Mouse (Mus musculus) forebrain, embryonic 13.5 days (tissue): Measurements from ENCODE around the gene Zfp560. TPM values are rescaled to one million over a fixed set of nuclear protein-coding genes. Genes with fewer than 3 reads are reported as not detected.
"Not testable (repeated sequence)": the region's sequence is repeated elsewhere in the genome, so short reads cannot be mapped to it uniquely, and the experiment has no call there.

ENCODE experiments used
- ATAC-seq: fragments of 200-750 bp; cut with Nextera tagmentation; 2 replicates; pipeline ENCODE4 v1.8.0; 2017
- H3K27ac ChIP-seq: fragments of 300-500 bp; sonication (generic); 2 replicates; pipeline ENCODE4 v1.5.1; 2015; ENCODE audit warnings: inconsistent platforms, mild to moderate bottlenecking, moderate library complexity
- H3K27me3 ChIP-seq: fragments of 300-500 bp; sonication (generic); 2 replicates; pipeline ENCODE4 v1.6.1; 2015; ENCODE audit warnings: mild to moderate bottlenecking, inconsistent platforms
- H3K36me3 ChIP-seq: fragments of 300-500 bp; sonication (generic); 2 replicates; pipeline ENCODE4 v1.6.1; 2015; ENCODE audit warnings: mild to moderate bottlenecking, inconsistent platforms; ENCODE audit not compliant: poor library complexity, severe bottlenecking
- H3K4me1 ChIP-seq: fragments of 300-500 bp; sonication (generic); 2 replicates; pipeline ENCODE4 v1.6.1; 2015; ENCODE audit warnings: inconsistent platforms
- H3K4me2 ChIP-seq: fragments of 300-500 bp; sonication (generic); 2 replicates; pipeline ENCODE4 v1.6.1; 2015; ENCODE audit warnings: inconsistent platforms, mild to moderate bottlenecking, moderate library complexity
- H3K4me3 ChIP-seq: fragments of 300-500 bp; sonication (generic); 2 replicates; pipeline ENCODE4 v1.5.1; 2015; ENCODE audit warnings: mild to moderate bottlenecking, inconsistent platforms
- H3K9ac ChIP-seq: fragments of 300-500 bp; sonication (generic); 2 replicates; pipeline ENCODE4 v1.6.1; 2015; ENCODE audit warnings: mild to moderate bottlenecking, inconsistent platforms
- H3K9me3 ChIP-seq: fragments of 300-500 bp; sonication (generic); replicated peaks from 2 replicates; pipeline ENCODE4 v1.6.1; 2016; ENCODE audit warnings: inconsistent platforms
- WGBS: fragments of 180-500 bp; shearing (Covaris S2); methylation state at CpG from one replicate; pipeline ENCODE4 v1.1.7; 2015; 5-methylcytosine and 5-hydroxymethylcytosine counted together
- polyA plus RNA-seq: library from polyadenylated mRNA; unstranded; fragments of >200 nt; fragmentation: Nextera tagmentation; extraction: Ambion mirVana; gene quantifications from 2 replicates; pipeline ENCODE4 v1.2.1, GENCODE M21; 2015

Zfp560 gene
- 48.8 and 49.0 TPM in 2 replicates for polyA plus RNA-seq

DNA sequence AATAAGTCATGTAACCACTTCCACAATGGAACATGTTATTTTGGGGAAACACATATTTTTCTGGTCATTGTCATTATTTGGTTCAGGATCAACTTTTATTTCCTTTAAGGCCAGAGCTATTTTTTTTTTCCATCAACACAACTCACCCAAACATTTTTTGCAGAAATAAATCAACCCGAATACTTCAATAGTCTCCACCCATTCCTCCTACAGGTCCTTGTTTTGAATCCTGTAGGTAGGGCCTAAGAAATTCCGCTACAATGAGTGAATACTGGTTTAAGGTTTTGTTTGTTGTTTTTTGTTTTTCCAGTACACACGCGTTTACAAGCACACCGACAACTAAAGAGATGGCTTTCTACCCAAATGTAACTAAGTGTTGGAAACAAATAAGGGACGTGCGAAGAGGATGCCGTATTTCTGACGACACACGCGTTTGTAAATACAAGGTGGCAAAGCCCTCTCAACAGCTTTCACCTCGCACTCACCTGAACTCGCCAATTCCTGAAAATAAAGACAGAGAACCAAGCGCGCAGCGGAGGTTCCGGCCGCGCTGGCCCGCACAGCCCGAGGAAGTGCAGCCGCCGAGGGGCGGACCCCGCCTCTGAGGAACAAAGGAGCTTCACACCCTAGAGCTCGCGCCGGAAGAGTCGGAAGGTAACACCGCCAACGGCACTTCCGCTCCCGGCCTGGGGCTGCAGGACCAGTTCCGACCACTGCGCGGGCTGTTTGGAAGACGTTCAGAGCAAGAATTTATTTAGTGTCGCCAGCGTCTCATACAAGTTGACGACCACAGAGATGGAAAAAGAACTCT is at the start of gene Zfp560:
TSS of gene Zfp560 (minus strand) at position 646 of the 811 bp plus-strand sequence.
- Histone ChIP-seq H3K27ac (peak within 1 kb of the TSS; percentile 60; the same call in 1 of the 2 replicates), H3K4me2 (peak within 1 kb of the TSS; percentile 78), H3K9me3 (no peaks in the 10 kb centered on the region; the same call in 1 of the 2 replicates), H3K4me1 (peaks cover 14% of the 10 kb centered on the region), H3K36me3 (no peaks in the 10 kb centered on the region), H3K9ac (peak within 1 kb of the TSS; percentile 76), H3K27me3 (no peaks in the 10 kb centered on the region), H3K4me3 (peak within 1 kb of the TSS; percentile 60)
- WGBS: 7% methylated on average over 40 of the region's 40 CpGs
- ATAC-seq: peak; percentile 100

DNA sequence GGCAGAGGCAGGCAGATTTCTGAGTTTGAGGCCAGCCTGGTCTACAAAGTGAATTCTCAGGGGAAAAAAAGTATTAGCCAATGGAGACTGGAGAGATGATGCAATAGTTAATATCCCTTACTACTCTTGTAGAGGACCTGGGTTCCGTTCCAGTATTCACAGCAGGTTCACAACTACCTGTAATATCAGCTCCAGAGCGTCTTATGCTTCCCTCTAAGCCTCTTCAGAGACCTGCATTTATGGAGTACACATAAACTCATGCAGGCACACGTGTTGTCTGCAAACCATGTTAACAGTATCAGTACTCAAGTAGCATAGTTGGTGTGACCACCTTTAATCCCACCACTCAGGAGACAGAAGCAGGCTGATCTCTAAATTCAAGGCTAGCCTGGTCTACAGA is 45.0 kb upstream of the Zfp560 start:
- H3K27me3 ChIP-seq: no peaks in the 10 kb centered on the region
- H3K4me1 ChIP-seq: no peaks in the 10 kb centered on the region
- no peak for ATAC-seq
- H3K36me3 ChIP-seq: peaks cover 8% of the 10 kb centered on the region
- H3K4me3 ChIP-seq: no peak overlapping the region
- no peak overlapping the region for H3K4me2 ChIP-seq
- 88% methylated on average over 3 of the region's 3 CpGs for WGBS
- no peak overlapping the region for H3K9ac ChIP-seq
- no peak overlapping the region for H3K27ac ChIP-seq
- H3K9me3 ChIP-seq: 0 out of 2 replicates have a peak, but pooled peaks cover under 1% of the 10 kb centered on the region

DNA sequence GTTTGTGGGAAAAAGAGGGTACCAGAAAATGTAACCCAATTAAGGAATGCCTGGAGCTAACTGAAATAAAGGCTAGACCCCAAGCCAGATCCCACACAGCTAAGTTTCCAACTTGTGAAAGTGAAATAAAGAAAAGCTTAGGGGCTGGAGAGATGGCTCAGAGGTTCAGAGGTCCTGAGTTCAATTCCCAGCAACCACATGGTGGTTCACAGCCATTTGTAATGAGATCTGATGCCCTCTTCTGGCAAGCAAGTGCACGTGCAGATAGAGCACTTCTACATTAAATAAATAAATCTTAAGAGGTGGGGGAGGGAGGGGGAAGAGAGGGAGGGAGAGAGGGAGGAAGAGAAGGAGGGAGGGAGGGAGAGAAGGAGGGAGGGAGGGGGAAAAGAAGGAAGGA is 26.5 kb upstream of the Zfp560 start:
- no peaks in the 10 kb centered on the region for H3K36me3 ChIP-seq
- no peak for ATAC-seq
- no peak overlapping the region for H3K27ac ChIP-seq
- H3K4me1 ChIP-seq: no peaks in the 10 kb centered on the region
- H3K4me3 ChIP-seq: no peak overlapping the region
- 20% methylated on average over 1 of the region's 1 CpGs for WGBS
- H3K4me2 ChIP-seq: no peak overlapping the region
- no peaks in the 10 kb centered on the region for H3K27me3 ChIP-seq
- H3K9ac ChIP-seq: no peak overlapping the region
- H3K9me3 ChIP-seq: no peaks in the 10 kb centered on the region

DNA sequence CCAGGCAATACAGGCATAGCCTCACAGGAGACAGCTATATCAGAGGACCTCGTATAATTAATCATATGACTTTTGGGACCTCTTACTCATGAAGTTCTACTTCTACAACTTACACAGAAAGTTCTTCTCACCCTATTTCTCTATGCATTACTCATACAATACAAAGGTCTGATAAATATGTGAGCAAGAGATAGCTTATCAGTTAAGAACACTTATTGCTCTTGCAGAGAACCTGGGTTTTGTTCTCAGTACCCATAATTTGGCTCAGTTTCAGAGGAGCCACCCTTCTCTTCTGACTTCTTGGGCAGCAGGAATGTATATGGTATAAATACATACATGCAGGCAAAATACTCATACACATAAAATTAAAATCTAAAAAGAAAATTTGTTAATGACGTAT is 24.3 kb upstream of the Zfp560 start:
- Histone ChIP-seq H3K9me3 (no peaks in the 10 kb centered on the region), H3K4me3 (no peak overlapping the region), H3K27ac (no peak overlapping the region), H3K27me3 (no peaks in the 10 kb centered on the region), H3K36me3 (no peaks in the 10 kb centered on the region), H3K9ac (no peak overlapping the region), H3K4me1 (no peaks in the 10 kb centered on the region), H3K4me2 (no peak overlapping the region)
- WGBS: 91% methylated on average over 2 of the region's 2 CpGs
- ATAC-seq: no peak

DNA sequence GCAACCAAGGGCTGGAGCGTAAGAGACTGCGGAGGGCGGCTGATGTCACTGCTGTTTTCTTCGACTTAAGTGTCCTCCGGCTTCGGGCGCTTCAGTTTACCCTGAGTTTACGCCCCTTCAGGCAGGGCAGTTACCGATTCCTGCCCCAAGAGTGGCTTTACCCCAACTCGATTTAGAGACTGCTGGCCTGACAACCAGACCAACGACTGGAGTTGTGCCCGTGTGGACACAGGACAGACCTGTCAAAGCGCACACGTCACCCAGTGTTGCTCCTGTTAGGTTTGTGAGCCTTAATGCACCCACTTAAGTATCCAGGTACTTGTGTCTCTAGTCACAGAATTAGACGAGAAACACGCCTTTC is 346 bp upstream of the Zfp560 start:
- Histone ChIP-seq H3K4me3 (peak overlapping the region; percentile 60), H3K27me3 (no peaks in the 10 kb centered on the region), H3K9me3 (no peaks in the 10 kb centered on the region; the same call in 1 of the 2 replicates), H3K27ac (no peak overlapping the region), H3K9ac (peak overlapping the region; percentile 76), H3K4me1 (peaks cover 14% of the 10 kb centered on the region), H3K4me2 (peak overlapping the region; percentile 78), H3K36me3 (no peaks in the 10 kb centered on the region)
- ATAC-seq: no peak; the same call in 1 of the 2 replicates
- 15% methylated on average over 16 of the region's 16 CpGs for WGBS

DNA sequence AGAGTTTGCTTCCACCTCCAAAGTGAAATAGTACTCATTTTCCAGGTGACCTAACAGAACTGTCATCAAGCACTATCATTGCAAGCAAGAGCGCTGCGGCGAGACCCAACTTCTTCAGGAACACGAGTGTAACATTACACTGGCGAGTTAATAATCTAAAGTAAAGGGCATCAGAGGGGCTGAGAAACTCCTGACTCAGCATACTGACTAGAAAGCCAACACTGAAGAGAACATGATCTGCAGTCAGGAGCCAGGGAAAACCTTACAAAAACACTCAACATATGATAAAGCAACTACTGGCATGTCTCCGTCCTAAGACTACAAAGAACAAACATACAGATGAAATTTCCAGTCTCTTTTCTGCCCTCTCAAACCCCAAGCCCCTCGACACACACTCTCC is 1.3 kb downstream of the Zfp560 start:
- H3K27ac ChIP-seq: no peak overlapping the region
- no peaks in the 10 kb centered on the region for H3K36me3 ChIP-seq
- H3K9ac ChIP-seq: no peak overlapping the region
- peaks cover 14% of the 10 kb centered on the region for H3K4me1 ChIP-seq
- H3K27me3 ChIP-seq: no peaks in the 10 kb centered on the region
- 89% methylated on average over 7 of the region's 7 CpGs for WGBS
- peaks cover 2% of the 10 kb centered on the region; the same call in 1 of the 2 replicates for H3K9me3 ChIP-seq
- no peak for ATAC-seq
- H3K4me3 ChIP-seq: peak overlapping the region; percentile 60
- peak overlapping the region; percentile 78 for H3K4me2 ChIP-seq

DNA sequence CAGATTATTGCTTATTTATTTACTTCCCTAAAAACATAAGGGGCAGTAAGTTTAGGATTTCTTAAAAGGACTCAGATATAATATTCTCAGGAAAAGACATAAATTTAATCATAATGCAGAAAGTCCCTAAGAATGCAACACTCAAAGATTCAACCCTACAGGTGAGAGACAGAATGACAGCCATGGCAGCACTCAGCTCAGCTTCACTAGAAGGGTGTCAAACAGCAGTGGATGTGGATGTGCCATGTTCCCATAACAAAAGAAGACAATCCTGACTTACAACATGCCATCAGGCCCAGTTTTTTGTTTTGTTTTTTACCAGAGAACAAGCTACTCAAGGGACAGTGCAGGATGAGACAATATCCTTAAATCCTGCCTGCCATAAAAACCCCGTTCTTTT is 10.3 kb downstream of the Zfp560 start:
- Histone ChIP-seq H3K27me3 (no peaks in the 10 kb centered on the region), H3K4me1 (no peaks in the 10 kb centered on the region), H3K4me2 (no peak overlapping the region), H3K36me3 (no peaks in the 10 kb centered on the region), H3K4me3 (no peak overlapping the region), H3K27ac (no peak overlapping the region), H3K9ac (no peak overlapping the region), H3K9me3 (peaks cover 2% of the 10 kb centered on the region; the same call in 1 of the 2 replicates)
- 94% methylated on average over 1 of the region's 1 CpGs for WGBS
- no peak for ATAC-seq

DNA sequence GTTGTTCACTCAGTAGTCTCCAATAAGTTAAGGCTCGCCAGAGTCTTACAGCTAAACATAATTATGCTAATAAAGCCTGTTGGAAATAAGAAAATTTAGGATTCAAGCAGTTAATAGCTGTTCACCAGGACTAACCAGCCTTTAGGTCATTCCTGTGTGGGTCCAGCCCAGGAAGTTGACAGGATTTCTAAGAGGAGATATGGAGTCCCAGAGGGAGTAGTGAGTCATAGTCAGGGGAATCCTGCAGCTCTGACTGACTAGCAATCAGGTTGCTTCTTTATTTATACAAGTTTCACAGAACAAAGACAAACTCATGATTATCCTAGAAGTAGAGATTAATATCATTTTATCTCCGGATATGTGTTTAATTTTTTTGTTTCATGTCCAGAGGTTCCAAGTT is 17.7 kb downstream of the Zfp560 start:
- Histone ChIP-seq H3K27ac (no peak overlapping the region), H3K9me3 (peaks cover 13% of the 10 kb centered on the region), H3K36me3 (peaks cover 13% of the 10 kb centered on the region), H3K9ac (no peak overlapping the region), H3K4me2 (no peak overlapping the region), H3K4me3 (no peak overlapping the region), H3K4me1 (no peaks in the 10 kb centered on the region), H3K27me3 (no peaks in the 10 kb centered on the region)
- WGBS: 98% methylated on average over 2 of the region's 2 CpGs
- ATAC-seq: no peak

DNA sequence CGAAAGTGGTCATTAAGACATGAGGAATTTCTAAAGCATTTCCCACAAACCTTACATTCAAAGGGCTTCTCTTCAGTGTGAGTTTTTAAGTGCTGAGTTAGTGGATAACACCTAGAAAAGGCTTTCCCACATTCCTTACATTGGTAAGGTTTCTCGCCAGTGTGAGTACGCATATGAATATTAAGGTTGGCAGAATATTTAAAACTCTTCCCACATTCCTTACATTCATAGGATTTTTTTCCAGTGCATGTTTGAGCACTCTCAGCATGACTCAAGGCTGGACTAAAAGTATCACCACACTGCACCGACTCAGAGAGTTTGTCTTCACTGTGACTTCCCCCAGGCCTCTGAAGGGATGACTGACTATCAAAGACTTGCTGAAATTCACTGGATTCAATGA is 36.5 kb downstream of the Zfp560 start:
- Histone ChIP-seq H3K4me1 (no peaks in the 10 kb centered on the region), H3K4me2 (no peak overlapping the region), H3K4me3 (no peak overlapping the region), H3K9me3 (peaks cover 13% of the 10 kb centered on the region), H3K36me3 (peaks cover 34% of the 10 kb centered on the region), H3K9ac (no peak overlapping the region), H3K27ac (no peak overlapping the region), H3K27me3 (no peaks in the 10 kb centered on the region)
- 89% methylated on average over 4 of the region's 4 CpGs for WGBS
- no peak for ATAC-seq

DNA sequence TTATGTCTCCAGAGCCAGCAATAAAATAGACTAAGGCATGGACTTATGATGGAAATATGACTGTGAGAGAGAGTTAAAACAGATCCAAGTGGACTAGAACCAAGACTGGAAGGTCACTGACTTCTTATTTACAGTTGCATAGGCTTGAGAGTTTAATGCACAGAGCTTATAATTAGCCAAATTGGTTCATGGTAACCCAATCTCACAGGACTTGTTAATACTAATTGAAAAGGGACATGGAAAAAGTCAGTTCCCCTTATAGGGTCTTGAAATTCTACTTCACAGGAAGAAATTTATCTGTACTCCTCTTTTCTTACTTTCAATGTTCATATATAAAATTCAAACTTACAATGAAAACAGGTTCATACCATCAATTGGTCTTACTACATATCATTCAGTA is 49.0 kb downstream of the Zfp560 start, which contains the start of gene Olfr18:
TSS of gene Olfr18 (minus strand) at position 101 of the 400 bp plus-strand sequence.
- H3K4me3 ChIP-seq: no peak within 1 kb of the TSS
- H3K9me3 ChIP-seq: no peaks in the 10 kb centered on the region
- ATAC-seq: no peak
- no peak within 1 kb of the TSS for H3K9ac ChIP-seq
- H3K4me1 ChIP-seq: no peaks in the 10 kb centered on the region
- H3K4me2 ChIP-seq: no peak within 1 kb of the TSS
- H3K27me3 ChIP-seq: no peaks in the 10 kb centered on the region
- H3K36me3 ChIP-seq: no peaks in the 10 kb centered on the region
- H3K27ac ChIP-seq: no peak within 1 kb of the TSS

DNA sequence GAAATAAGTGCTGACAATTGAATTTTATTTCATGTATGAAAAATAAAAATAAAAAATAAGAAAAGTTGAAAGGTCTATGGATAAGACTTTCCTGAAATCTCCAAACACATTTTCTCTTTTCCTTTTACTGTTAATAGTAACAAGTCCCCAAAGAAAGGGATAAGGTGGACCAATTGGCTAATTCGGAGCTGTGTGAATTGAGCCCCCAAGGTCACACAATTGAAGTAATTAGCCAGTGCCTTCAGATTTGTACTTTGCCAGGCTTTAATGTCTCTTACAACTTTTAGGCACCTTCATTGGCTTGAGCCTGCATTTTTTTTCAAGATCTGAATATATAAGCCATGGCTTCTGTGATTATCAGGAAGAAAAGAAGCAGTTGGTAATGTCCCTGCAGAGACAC is 86.7 kb downstream of the Zfp560 start, which contains the start of gene Olfr873:
TSS of gene Olfr873 (plus strand) at position 301 of the 400 bp plus-strand sequence.
- no peaks in the 10 kb centered on the region for H3K36me3 ChIP-seq
- no peak for ATAC-seq
- H3K4me3 ChIP-seq: no peak within 1 kb of the TSS
- H3K27me3 ChIP-seq: no peaks in the 10 kb centered on the region
- no peak within 1 kb of the TSS for H3K4me2 ChIP-seq
- H3K27ac ChIP-seq: no peak within 1 kb of the TSS
- H3K4me1 ChIP-seq: no peaks in the 10 kb centered on the region
- no peak within 1 kb of the TSS for H3K9ac ChIP-seq
- H3K9me3 ChIP-seq: no peaks in the 10 kb centered on the region
- 84% methylated on average over 1 of the region's 1 CpGs for WGBS

DNA sequence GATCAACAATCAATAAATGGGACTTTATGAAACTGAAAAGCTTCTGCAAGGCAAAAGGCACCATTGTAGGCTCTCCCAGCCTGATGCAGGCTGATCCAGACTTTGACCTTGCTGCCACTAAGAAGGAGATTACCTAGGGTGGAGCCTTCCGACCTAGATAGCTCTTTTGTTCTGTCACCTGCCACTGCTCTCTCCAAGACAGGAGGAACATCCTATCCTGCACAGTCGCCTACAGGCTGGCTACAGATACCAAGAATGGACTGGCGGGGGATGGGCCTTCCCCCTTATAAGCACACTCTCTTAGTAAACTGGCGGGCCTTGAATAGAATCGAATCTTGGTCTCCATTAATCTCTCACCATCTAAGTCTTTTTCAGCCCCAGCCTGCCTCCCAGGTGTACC is 89.4 kb downstream of the Zfp560 start:
- H3K4me1 ChIP-seq, H3K36me3 ChIP-seq, H3K9ac ChIP-seq, H3K27ac ChIP-seq, ATAC-seq, H3K4me3 ChIP-seq, H3K27me3 ChIP-seq, H3K4me2 ChIP-seq, H3K9me3 ChIP-seq: not testable (repeated sequence)
- whole genome bisulfite sequencing: 78% methylated on average over 5 of the region's 5 CpGs
